10 mouse cellular contexts compared by ENCODE assay signal in genomic region chr5:111553471-111554382, GRCm38 (mm10).
DNase-seq lines count a peak whose midpoint lies in the region; ATAC-seq lines count a peak whose summit lies in the region.
"Had no signal": no experiment of that assay in that cellular context is flagged by ENCODE, and none has a peak within 500 bp of the region (broad histone marks: within the 10 kb centered on the region; RNA-seq: fewer than 3 reads in every experiment).

No protein-coding gene starts in this region.

- H3K9ac ChIP-seq in hindbrain, embryonic 11.5 days (ENCODE audit: low read depth, low read length), result no peak overlapping the region
- no peak overlapping the region for H3K9ac ChIP-seq in hindbrain, embryonic 14.5 days
- no peak overlapping the region for H3K9ac ChIP-seq in embryonic facial prominence, embryonic 15.5 days

- H3K9me3 ChIP-seq in hindbrain, embryonic 11.5 days (ENCODE audit: control insufficient read depth, low read length), result no peaks in the 10 kb centered on the region
- H3K9me3 ChIP-seq in hindbrain, embryonic 14.5 days (ENCODE audit: control insufficient read depth, low read length), result no peaks in the 10 kb centered on the region
- no peaks in the 10 kb centered on the region for H3K9me3 ChIP-seq in embryonic facial prominence, embryonic 15.5 days (replicated peaks)

- H3K36me3 ChIP-seq in hindbrain, embryonic 11.5 days (ENCODE audit: control insufficient read depth, insufficient read depth, low read length), result no peaks in the 10 kb centered on the region
- no peaks in the 10 kb centered on the region for H3K36me3 ChIP-seq in hindbrain, embryonic 14.5 days (replicated peaks; ENCODE audit: control insufficient read depth, insufficient read depth)
- H3K36me3 ChIP-seq in embryonic facial prominence, embryonic 15.5 days, result no peaks in the 10 kb centered on the region
- H3K36me3 ChIP-seq: G1E had no signal

- no peaks in the 10 kb centered on the region for H3K27me3 ChIP-seq in hindbrain, embryonic 11.5 days (ENCODE audit: control insufficient read depth, insufficient read depth, low read length)
- H3K27me3 ChIP-seq in hindbrain, embryonic 14.5 days (ENCODE audit: control insufficient read depth, insufficient read depth, low read length), result no peaks in the 10 kb centered on the region
- peaks cover 5% of the 10 kb centered on the region; the same call in 1 of the 2 replicates for H3K27me3 ChIP-seq in embryonic facial prominence, embryonic 15.5 days

- peak overlapping the region; percentile 81 for H3K27ac ChIP-seq in hindbrain, embryonic 11.5 days (ENCODE audit: low read depth, low read length)
- H3K27ac ChIP-seq in hindbrain, embryonic 14.5 days, result no peak overlapping the region
- H3K27ac ChIP-seq in embryonic facial prominence, embryonic 15.5 days (replicated peaks), result 0 out of 2 replicates have a peak overlapping the region, but pooled peaks have one; percentile 34

- no peak overlapping the region for H3K4me3 ChIP-seq in hindbrain, embryonic 11.5 days (ENCODE audit: low read depth, low read length)
- no peak overlapping the region for H3K4me3 ChIP-seq in hindbrain, embryonic 14.5 days (replicated peaks; ENCODE audit: low read length)
- no peak overlapping the region for H3K4me3 ChIP-seq in embryonic facial prominence, embryonic 15.5 days (replicated peaks)

- H3K4me1 ChIP-seq in hindbrain, embryonic 11.5 days (replicated peaks; ENCODE audit: control insufficient read depth, insufficient read depth, low read length), result peaks cover 12% of the 10 kb centered on the region
- peaks cover 16% of the 10 kb centered on the region for H3K4me1 ChIP-seq in hindbrain, embryonic 14.5 days (replicated peaks; ENCODE audit: control insufficient read depth, insufficient read depth, low read length)
- peaks cover 30% of the 10 kb centered on the region for H3K4me1 ChIP-seq in embryonic facial prominence, embryonic 15.5 days

- no peak overlapping the region for H3K4me2 ChIP-seq in hindbrain, embryonic 11.5 days (replicated peaks; ENCODE audit: low read depth, low read length)
- H3K4me2 ChIP-seq in hindbrain, embryonic 14.5 days (replicated peaks), result no peak overlapping the region
- no peak overlapping the region for H3K4me2 ChIP-seq in embryonic facial prominence, embryonic 15.5 days (replicated peaks)

- ATAC-seq in hindbrain, embryonic 11.5 days (ENCODE audit: low FRiP score), result no peak
- ATAC-seq in hindbrain, embryonic 14.5 days (ENCODE audit: low FRiP score), result no peak
- ATAC-seq in embryonic facial prominence, embryonic 15.5 days (ENCODE audit: insufficient number of reproducible peaks, low FRiP score, low TSS enrichment, low read depth), result no peak
- ATAC-seq in megakaryocyte progenitor cell, adult 5-6 weeks (replicated peaks; ENCODE audit: poor library complexity), result peak; percentile 76
- ATAC-seq in cerebellum, adult (ENCODE audit: insufficient number of reproducible peaks, low FRiP score, low TSS enrichment), result no peak

- 81% methylated on average over 16 of the region's 16 CpGs for WGBS in hindbrain, embryonic 11.5 days
- WGBS in hindbrain, embryonic 14.5 days, result 72% methylated on average over 16 of the region's 16 CpGs
- 65% methylated on average over 16 of the region's 16 CpGs for WGBS in embryonic facial prominence, embryonic 15.5 days

- no peak for DNase-seq in hindbrain, embryonic 11.5 days (ENCODE audit: low spot score)
- DNase-seq in hindbrain, embryonic 14.5 days (ENCODE audit: low spot score), result no peak
- peak; percentile 46 for DNase-seq in CD4-positive, CD25-positive, alpha-beta regulatory T cell, adult 2 months (ENCODE audit: low read depth, low spot score)
- DNase-seq in heart, adult 8-10 months (ENCODE audit: low spot score), result no peak
- no peak for DNase-seq in spleen, postnatal 4 days (ENCODE audit: low spot score in 2 of 2)
- DNase-seq: kidney, adult 18-20 months had no signal
